Mouse (Mus musculus): Measurements from ENCODE around the gene Ssc4d.

Gene Ssc4d

DNA sequence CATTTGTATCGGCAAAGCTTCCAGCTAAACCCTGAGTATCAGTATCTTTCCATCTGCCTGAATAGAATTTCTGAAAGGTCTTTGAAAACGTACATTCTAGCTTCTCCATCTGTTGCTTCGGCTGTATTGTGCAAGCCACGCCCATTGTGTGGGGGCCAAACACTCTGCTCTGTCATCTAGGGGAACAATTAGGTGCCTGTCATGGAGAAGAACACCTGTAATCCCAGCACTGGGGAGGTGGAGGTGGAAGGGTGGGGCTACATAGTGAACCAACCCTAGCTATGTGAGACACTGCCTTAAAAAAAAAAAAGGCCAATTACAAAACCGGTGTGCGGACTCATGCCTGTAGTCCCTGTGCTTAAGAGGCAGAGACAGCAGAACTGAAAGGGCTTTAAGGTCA lies 31.6 kb downstream of the Ssc4d start:
- DNase-seq (ENCODE audit: extremely low read depth, low read depth): no peak

DNA sequence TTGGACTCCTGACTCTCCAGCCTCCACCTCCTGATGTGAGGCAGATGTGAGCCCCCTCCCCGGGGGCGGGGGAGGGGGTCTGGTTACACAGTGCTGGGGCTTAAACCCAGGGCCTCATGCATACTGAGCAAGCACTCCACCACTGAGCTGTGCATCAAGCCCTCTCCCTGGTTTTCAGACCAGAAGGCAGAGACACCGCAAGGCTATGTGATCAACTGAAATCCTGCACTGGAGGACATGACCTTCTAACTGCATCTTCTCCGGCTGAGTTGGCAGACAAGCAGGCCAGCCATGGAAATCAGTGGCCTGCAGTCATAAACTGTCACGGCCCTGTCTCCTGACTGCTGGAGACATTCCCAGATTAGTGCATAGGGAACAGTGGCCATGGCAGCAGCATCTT lies 33.7 kb downstream of the Ssc4d start:
- no peak for DNase-seq (ENCODE audit: extremely low read depth, low read depth)

DNA sequence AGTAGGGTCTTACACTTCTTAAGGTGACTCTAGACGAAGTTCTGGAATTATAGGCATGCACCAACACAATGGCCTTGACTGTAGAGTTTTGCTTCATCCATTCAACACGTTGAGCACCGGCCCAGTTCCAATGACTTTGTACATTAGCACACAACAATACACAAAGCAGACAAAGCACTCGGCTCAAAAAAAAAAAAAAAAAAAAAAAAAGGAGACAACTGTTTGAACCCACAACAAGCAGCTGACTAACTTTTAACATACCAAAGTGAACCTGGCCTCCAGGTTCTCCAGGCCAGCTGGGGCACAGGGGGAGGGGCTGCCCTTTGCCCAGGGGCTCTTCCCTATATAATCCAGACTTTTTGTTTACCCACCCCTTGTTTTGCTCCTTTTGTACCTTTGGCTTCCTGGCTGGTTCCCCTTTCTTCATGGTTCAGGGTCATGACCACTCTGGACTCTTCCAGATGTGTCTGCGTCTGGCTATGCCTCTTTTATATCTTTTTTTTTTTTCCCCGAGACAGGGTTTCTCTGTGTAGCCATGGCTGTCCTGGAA lies 38.6 kb downstream of the Ssc4d start:
- no peak for DNase-seq (ENCODE audit: extremely low read depth, low read depth)

GRCm38 (mm10) chr5:135935176-135935523 lies 39.2 kb downstream of the Ssc4d start:
- DNase-seq (ENCODE audit: extremely low read depth, low read depth): no peak

GRCm38 (mm10) chr5:135934481-135935175 lies 39.7 kb downstream of the Ssc4d start, which contains the start of gene Ywhag:
TSS of gene Ywhag (minus strand) at chr5:135934616.
- DNase-seq (ENCODE audit: extremely low read depth, low read depth): peak; percentile 93

- DNase-seq (ENCODE audit: extremely low read depth, low read depth): peak; percentile 59
Measured at GRCm38 (mm10) chr5:135933900-135934441, 40.4 kb downstream of the Ssc4d start.

DNA sequence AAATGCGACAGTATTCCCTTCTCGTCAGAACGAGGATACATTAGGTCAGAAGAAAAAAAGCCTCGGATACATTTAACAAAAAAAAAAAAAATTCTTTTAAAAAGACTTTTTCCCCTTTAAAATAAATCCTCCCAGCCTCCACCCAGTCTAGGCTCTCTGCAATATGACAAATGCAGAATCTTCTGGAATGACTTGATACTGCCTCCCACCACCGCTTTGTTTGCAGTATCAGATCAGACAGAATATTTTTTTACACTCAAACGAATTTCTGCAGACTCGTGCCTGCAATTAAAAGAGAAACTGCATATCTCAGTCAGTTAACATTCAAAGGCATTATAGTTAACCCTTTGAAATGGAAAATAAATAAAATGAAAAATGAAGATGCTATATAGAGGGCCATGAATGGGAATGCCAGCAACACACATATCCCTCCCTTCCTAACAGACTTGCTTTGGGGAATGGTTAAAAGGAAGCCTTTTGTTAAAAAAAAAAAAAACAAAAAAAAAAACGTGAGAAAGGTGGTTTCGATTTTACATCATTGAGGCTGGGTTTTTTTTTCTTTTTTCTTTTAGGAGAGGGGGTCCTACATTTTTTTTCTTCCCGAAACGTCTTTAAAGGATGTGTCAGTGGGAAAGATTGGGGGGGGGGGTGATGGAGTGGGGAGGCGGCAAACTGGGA lies 41.0 kb downstream of the Ssc4d start:
- no peak for DNase-seq (ENCODE audit: extremely low read depth, low read depth)

GRCm38 (mm10) chr5:135932359-135932758 lies 42.0 kb downstream of the Ssc4d start:
- no peak for DNase-seq (ENCODE audit: extremely low read depth, low read depth)

GRCm38 (mm10) chr5:135931526-135931925 lies 42.8 kb downstream of the Ssc4d start:
- no peak for DNase-seq (ENCODE audit: extremely low read depth, low read depth)

GRCm38 (mm10) chr5:135929685-135930424 lies 44.5 kb downstream of the Ssc4d start:
- DNase-seq (ENCODE audit: extremely low read depth, low read depth): no peak

- no peak for DNase-seq (ENCODE audit: extremely low read depth, low read depth)
Measured at GRCm38 (mm10) chr5:135923901-135924300, 50.4 kb downstream of the Ssc4d start.

DNA sequence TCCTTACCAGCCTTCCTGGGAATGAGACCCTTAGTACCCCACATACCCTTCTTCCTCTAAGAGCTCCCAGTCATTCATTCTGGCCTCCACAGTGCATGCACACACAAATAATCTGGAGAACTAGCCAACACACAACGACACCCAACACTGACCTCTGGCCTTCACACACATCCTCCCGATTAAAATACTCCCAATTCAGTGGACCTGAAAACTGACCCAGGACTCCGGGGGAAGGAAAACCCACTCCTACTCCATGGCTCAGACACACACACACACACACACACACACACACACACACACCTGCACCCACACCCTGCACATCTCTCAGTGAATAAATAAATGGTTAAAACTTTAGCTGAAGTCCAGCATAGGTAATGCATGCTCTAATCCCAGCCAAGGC lies 54.4 kb downstream of the Ssc4d start:
- DNase-seq (ENCODE audit: extremely low read depth, low read depth): no peak

DNA sequence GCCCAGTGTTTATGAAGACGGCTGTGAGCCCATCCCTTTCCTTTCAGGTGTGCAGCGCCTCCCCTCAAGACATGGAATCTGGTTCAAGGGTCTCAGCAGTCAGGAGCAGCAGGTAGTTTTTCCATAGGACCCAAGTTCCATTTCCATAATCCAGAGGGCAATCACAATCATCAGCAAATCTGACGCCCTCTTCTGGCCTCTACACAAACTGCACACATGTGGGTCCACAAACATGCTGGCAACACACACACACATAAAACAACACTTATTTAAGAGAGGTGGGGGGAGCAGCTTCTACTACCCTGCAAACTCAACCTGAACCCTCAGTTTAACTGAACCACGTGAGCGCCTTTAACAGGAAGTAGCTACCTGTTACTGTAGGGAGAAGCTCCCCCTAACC lies 55.7 kb downstream of the Ssc4d start:
- DNase-seq (ENCODE audit: extremely low read depth, low read depth): no peak

- DNase-seq (ENCODE audit: extremely low read depth, low read depth): no peak
Measured at GRCm38 (mm10) chr5:135918059-135918437, 56.3 kb downstream of the Ssc4d start.

- no peak for DNase-seq (ENCODE audit: extremely low read depth, low read depth)
Measured at GRCm38 (mm10) chr5:135917327-135918058, 56.8 kb downstream of the Ssc4d start.

- DNase-seq (ENCODE audit: extremely low read depth, low read depth): no peak
Measured at GRCm38 (mm10) chr5:135916601-135917000, 57.7 kb downstream of the Ssc4d start.

GRCm38 (mm10) chr5:135916051-135916565 lies 58.2 kb downstream of the Ssc4d start:
- DNase-seq (ENCODE audit: extremely low read depth, low read depth): no peak

- DNase-seq (ENCODE audit: extremely low read depth, low read depth): no peak
Measured at GRCm38 (mm10) chr5:135914156-135914555, 60.2 kb downstream of the Ssc4d start.

DNA sequence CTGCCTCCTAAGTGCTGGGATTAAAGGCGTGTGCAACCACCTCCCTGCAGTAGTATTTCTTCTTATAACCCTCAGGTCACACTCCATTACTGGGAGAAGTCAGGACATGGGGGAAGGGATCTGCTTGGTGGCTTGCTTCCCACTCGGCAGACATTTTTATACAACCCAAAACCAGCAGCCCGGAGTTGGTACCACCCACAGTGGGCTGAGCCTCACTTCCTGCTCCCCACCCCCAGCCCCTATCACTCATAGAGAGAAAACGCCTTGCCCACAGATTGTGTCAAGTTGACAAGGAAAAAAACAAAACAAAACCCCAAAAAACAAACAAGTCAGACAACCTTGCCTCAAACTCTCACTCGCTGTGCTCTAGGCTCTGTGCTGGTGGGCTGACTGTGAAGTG lies 61.1 kb downstream of the Ssc4d start:
- no peak for DNase-seq (ENCODE audit: extremely low read depth, low read depth)

GRCm38 (mm10) chr5:135911633-135912220 lies 62.6 kb downstream of the Ssc4d start:
- DNase-seq (ENCODE audit: extremely low read depth, low read depth): no peak

GRCm38 (mm10) chr5:135910813-135911212 lies 63.5 kb downstream of the Ssc4d start:
- DNase-seq (ENCODE audit: extremely low read depth, low read depth): no peak
